Mouse (Mus musculus): ENCODE data around the gene Slc30a10.

DNA sequence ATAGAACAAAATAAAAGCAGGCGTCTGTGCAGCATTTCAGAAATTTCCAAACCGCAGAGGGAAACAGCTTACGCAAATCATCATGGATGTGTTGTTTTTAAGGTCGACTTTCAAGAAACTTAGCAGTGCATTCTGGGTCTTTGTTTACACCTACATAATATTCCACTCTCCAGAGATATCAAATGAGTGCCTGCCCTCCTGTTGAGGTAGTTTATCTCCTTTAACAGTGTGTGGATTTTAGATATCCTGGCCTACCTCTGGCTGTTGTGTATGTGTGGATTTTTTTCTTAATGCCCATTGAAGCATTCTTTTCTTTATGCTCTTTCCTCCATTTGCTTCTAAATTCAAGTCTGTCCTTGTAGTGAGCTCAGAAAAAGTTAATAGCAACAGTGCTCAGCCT lies 18.1 kb downstream of the Slc30a10 start:
- TF ChIP-seq CTCF (IDR thresholded peaks at IDR 0.05; ENCODE audit: extremely low read depth, insufficient read depth, low read length): no peak
- no peak for TF ChIP-seq POLR2A (IDR thresholded peaks at IDR 0.05; ENCODE audit: extremely low read depth, insufficient read depth, low read length)

Data from cortical plate, adult 2 months (tissue).